In the genomic region with DNA sequence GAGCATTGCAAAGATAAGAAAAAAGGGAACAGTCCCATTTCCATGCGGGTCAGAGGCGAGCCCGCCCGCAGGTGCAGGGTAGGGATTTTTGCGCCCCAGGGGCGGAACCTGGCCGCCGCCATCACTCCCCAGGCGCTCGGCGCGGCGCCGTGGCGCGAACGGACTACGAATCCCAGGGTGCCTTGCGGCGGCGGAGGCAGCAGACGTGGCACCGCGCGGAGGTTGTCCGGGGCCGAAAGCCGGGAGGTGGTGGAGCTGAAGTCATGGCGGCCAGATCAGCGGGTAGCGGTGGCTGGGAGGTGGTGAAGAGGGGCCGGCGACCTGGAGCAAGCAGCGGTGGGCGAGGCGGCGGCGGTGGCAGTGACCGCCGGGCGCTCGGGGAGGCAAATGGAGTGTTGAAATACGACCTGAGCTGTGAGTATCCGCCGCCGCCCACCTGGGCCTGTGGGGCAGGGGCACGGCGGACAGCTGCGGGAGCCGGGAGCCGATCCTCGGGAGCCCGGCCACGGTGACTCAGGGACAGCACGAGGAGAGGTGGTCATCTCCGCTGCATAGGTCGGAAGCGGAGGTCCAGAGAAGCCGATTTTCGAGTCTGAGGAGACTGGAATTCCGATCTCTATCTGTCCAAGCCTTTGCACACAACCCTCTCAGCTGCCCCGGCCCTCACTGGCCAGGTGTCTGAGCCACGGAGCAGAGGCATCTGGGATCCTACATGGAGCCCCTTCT, we compare ENCODE assay signal across 8 mouse cellular contexts. TPM values are rescaled to one million over a fixed set of nuclear protein-coding genes. Genes with fewer than 3 reads are reported as not detected.
DNase-seq lines count a peak whose midpoint lies in the region; ATAC-seq lines count a peak whose summit lies in the region.

No protein-coding gene starts in this region.

- ATAC-seq in hindbrain, embryonic 11.5 days (ENCODE audit: low FRiP score) = peak; percentile 92

- WGBS in hindbrain, embryonic 11.5 days = under 1% methylated on average over 63 of the region's 63 CpGs

- peak overlapping the region; percentile 70 for H3K4me2 ChIP-seq in hindbrain, embryonic 11.5 days (replicated peaks; ENCODE audit: low read depth, low read length)

- H3K4me3 ChIP-seq in hindbrain, embryonic 11.5 days (ENCODE audit: low read depth, low read length) = peak overlapping the region; percentile 90

- H3K36me3 ChIP-seq in hindbrain, embryonic 11.5 days (ENCODE audit: control insufficient read depth, insufficient read depth, low read length) = 0 out of 2 replicates have a peak, but pooled peaks cover 9% of the 10 kb centered on the region

- peak overlapping the region; percentile 65 for H3K9ac ChIP-seq in hindbrain, embryonic 11.5 days (ENCODE audit: low read depth, low read length)

- DNase-seq in NIH3T3 (ENCODE audit: low read depth) = peak; percentile 94
- peak; percentile 87 for DNase-seq in cerebellum, adult 9-10 months
- DNase-seq in frontal cortex, adult 2 months (ENCODE audit: extremely low spot score in 1 of 2, low spot score in 1 of 2) = peak; percentile 77 to 94
- DNase-seq in hindbrain, embryonic 11.5 days (ENCODE audit: low spot score) = peak; percentile 92
- peak; percentile 91 for DNase-seq in layer of hippocampus, postnatal 25 days (ENCODE audit: extremely low spot score in 1 of 2, low spot score in 1 of 2)
- peak; percentile 93 for DNase-seq in lung, postnatal 14 days
- peak; percentile 93 for DNase-seq in ovary, postnatal 36 days (ENCODE audit: low spot score)
- DNase-seq in thymus, postnatal 14 days = peak; percentile 95

- peaks cover 2% of the 10 kb centered on the region; the same call in 1 of the 2 replicates for H3K4me1 ChIP-seq in hindbrain, embryonic 11.5 days (replicated peaks; ENCODE audit: control insufficient read depth, insufficient read depth, low read length)

- H3K27ac ChIP-seq in hindbrain, embryonic 11.5 days (ENCODE audit: low read depth, low read length) = 0 out of 2 replicates have a peak overlapping the region, but pooled peaks have one; percentile 34

- H3K9me3 ChIP-seq in hindbrain, embryonic 11.5 days (ENCODE audit: control insufficient read depth, low read length) = no peaks in the 10 kb centered on the region

- H3K27me3 ChIP-seq in hindbrain, embryonic 11.5 days (ENCODE audit: control insufficient read depth, insufficient read depth, low read length) = no peaks in the 10 kb centered on the region

RNA-seq across cellular contexts. Expression of gene Tmem214, which starts 1.8 kb away (rescaled TPM):
- polyA plus RNA-seq in frontal cortex, adult 2 months (2012; rRNA removed) = 76.3 and 82.8 TPM in 2 replicates
- polyA plus RNA-seq in hindbrain, embryonic 11.5 days (2014; fragmentation: Nextera tagmentation; extraction: Ambion mirVana) = 33.3 and 37.1 TPM in 2 replicates
- total RNA-seq in layer of hippocampus, postnatal 25 days (2021) = 10 to 100 TPM; 60.4 to 60.8 TPM

RNA-seq across cellular contexts. Expression of gene Agbl5, which starts 18.9 kb away (rescaled TPM):
- 24.2 and 25.4 TPM in 2 replicates for polyA plus RNA-seq in frontal cortex, adult 2 months (2012; rRNA removed)
- polyA plus RNA-seq in hindbrain, embryonic 11.5 days (2014; fragmentation: Nextera tagmentation; extraction: Ambion mirVana) = 21.5 and 24.0 TPM in 2 replicates
- 10 to 100 TPM; 13.0 to 14.5 TPM for total RNA-seq in layer of hippocampus, postnatal 25 days (2021)

RNA-seq across cellular contexts. Expression of gene Ost4, which starts 38.0 kb away (rescaled TPM):
- polyA plus RNA-seq in frontal cortex, adult 2 months (2012; rRNA removed) = 158 and 207 TPM in 2 replicates
- polyA plus RNA-seq in hindbrain, embryonic 11.5 days (2014; fragmentation: Nextera tagmentation; extraction: Ambion mirVana) = 335 and 338 TPM in 2 replicates
- total RNA-seq in layer of hippocampus, postnatal 25 days (2021) = 100 to 1,000 TPM in 1 of 2 experiments, 10 to 100 TPM in 1; 92.7 to 101 TPM

RNA-seq across cellular contexts. Expression of gene Emilin1, which starts 43.6 kb away (rescaled TPM):
- polyA plus RNA-seq in frontal cortex, adult 2 months (2012; rRNA removed) = 4.2 and 4.7 TPM in 2 replicates
- polyA plus RNA-seq in hindbrain, embryonic 11.5 days (2014; fragmentation: Nextera tagmentation; extraction: Ambion mirVana) = 46.0 and 48.5 TPM in 2 replicates
- 1 to 10 TPM; 2.5 to 3.4 TPM for total RNA-seq in layer of hippocampus, postnatal 25 days (2021)

RNA-seq across cellular contexts. Expression of gene Khk, which starts 51.7 kb away (rescaled TPM):
- polyA plus RNA-seq in frontal cortex, adult 2 months (2012; rRNA removed) = 28.4 and 30.6 TPM in 2 replicates
- polyA plus RNA-seq in hindbrain, embryonic 11.5 days (2014; fragmentation: Nextera tagmentation; extraction: Ambion mirVana) = 4.2 and 7.8 TPM in 2 replicates
- total RNA-seq in layer of hippocampus, postnatal 25 days (2021) = 10 to 100 TPM; 12.3 to 15.5 TPM

Comparison
In these comparisons a context has a peak if more than half of its experiments do, and no peak if none do; other contexts are left out.
1. Peak in every context shown above with its lines: DNase-seq, ATAC-seq, H3K4me3 ChIP-seq and H3K27ac ChIP-seq.